Mouse (Mus musculus) MEL-GATA-1-ER (cell line): ENCODE results near the gene Lrrc66.

Source experiments
- DNase-seq: peaks from one replicate; pipeline ENCODE4 v3.0.0-alpha.2; 2012; ENCODE audit warnings: low read depth; ENCODE audit errors: extremely low read depth

The Lrrc66 gene

GRCm38 (mm10) chr5:73564038-73564437, 68.3 kb downstream of the Lrrc66 start:
- no peak for DNase-seq

DNA sequence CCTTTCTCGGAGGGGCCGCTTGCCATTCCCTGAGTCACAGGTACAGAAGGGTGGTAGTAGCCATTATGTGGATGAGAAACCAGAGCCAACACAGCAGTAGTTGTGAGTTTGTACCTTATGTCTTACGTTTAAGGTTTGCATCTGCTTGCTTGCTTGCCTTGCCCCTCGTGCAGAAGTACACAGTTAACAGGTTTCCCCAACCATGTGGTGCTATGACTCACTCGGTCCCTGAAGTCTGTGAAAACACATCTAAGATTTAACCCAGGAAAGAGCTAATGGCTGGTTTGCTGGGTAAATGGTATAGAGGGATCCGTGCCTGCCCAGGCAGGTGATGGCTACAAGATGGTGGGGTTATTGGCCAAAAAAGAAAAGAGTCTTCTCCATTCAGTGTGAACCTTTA, 73.6 kb downstream of the Lrrc66 start:
- no peak for DNase-seq

GRCm38 (mm10) chr5:73556733-73557425, 75.4 kb downstream of the Lrrc66 start:
- DNase-seq, result no peak
